Mouse (Mus musculus) neural tube, embryonic 12.5 days (tissue): ENCODE results near the gene Igdcc3. TPM values are rescaled to one million over a fixed set of nuclear protein-coding genes. Genes with fewer than 3 reads are reported as not detected.

Experiments
- ATAC-seq: fragments of 200-750 bp; cut with Nextera tagmentation; 2 replicates; pipeline ENCODE4 v1.8.0; 2017; ENCODE audit warnings: low read depth, mild to moderate bottlenecking, moderate TSS enrichment, moderate library complexity; ENCODE audit not compliant: low FRiP score
- H3K27ac ChIP-seq: fragments of 300-500 bp; sonication (generic); 2 replicates; pipeline ENCODE4 v1.5.1; 2016
- H3K27me3 ChIP-seq: fragments of 300-500 bp; sonication (generic); replicated peaks from 2 replicates; pipeline ENCODE4 v1.6.1; 2016; ENCODE audit warnings: mild to moderate bottlenecking
- H3K36me3 ChIP-seq: fragments of 300-500 bp; sonication (generic); 2 replicates; pipeline ENCODE4 v1.6.1; 2016; ENCODE audit warnings: mild to moderate bottlenecking
- H3K4me1 ChIP-seq: fragments of 300-500 bp; sonication (generic); 2 replicates; pipeline ENCODE4 v1.6.1; 2016
- H3K4me2 ChIP-seq: fragments of 300-500 bp; sonication (generic); replicated peaks from 2 replicates; pipeline ENCODE4 v1.6.1; 2016; ENCODE audit warnings: mild to moderate bottlenecking
- H3K4me3 ChIP-seq: fragments of 300-500 bp; sonication (generic); 2 replicates; pipeline ENCODE4 v1.5.1; 2016
- H3K9ac ChIP-seq: fragments of 300-500 bp; sonication (generic); 2 replicates; pipeline ENCODE4 v1.6.1; 2016; ENCODE audit warnings: mild to moderate bottlenecking
- H3K9me3 ChIP-seq: fragments of 300-500 bp; sonication (generic); 2 replicates; pipeline ENCODE4 v1.6.1; 2016; ENCODE audit warnings: mild to moderate bottlenecking
- WGBS: fragments of 180-500 bp; shearing (Covaris S2); methylation state at CpG from one replicate; pipeline ENCODE4 v1.1.7; 2016; 5-methylcytosine and 5-hydroxymethylcytosine counted together
- polyA plus RNA-seq: library from polyadenylated mRNA; unstranded; fragments of >200 nt; fragmentation: Nextera tagmentation; extraction: Ambion mirVana; gene quantifications from 2 replicates; pipeline ENCODE4 v1.2.1, GENCODE M21; 2016

Igdcc3 gene
- 32.6 and 36.4 TPM in 2 replicates for polyA plus RNA-seq

DNA sequence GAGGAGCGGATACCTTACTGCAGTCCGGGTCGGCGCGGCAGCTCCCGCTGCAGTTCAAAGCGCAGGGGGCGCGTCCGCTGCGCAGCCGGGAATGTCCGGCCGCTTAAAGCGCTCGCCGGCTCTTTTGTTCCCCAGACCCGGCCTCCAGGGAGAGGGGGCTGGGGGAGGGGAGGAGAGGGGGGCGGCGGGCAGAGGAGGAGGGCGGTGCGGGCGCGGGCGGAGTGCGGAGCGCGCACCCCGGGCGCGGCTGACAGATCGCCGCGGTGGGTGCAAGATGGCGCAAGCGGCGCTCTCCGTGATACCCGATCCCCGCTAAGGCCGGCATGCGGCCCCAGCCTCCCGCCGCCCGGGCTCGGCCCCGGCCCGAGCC, at the start of gene Igdcc3:
Igdcc3 (plus strand) TSS at position 254 of the 370 bp plus-strand sequence.
- H3K4me1 ChIP-seq, result peaks cover 47% of the 10 kb centered on the region
- ATAC-seq, result peak; percentile 86

DNA sequence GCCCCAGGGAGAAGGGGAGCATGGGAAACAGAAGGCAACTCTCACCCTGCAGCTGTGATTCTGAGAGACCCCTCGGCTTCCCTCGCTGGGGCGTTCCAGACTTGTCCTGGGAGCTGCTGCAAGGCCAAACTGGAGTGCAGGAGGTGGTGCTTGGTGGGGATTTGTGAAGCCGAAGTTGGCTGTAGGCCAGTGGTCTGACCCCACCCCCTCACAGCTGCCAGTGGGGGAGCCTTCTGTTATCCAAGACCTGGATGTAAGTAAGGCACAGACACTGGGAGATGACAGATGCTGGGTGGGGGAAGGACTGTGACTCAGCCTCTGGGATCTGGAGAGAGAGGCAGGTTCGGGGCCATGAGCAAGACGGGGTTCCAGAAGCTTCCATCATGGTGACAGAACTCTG, 46.8 kb upstream of the Igdcc3 start:
- H3K4me1 ChIP-seq, result peaks cover 12% of the 10 kb centered on the region; the same call in 1 of the 2 replicates
- 48% methylated on average over 6 of the region's 6 CpGs for WGBS
- H3K4me3 ChIP-seq, result no peak overlapping the region
- no peak for ATAC-seq
- no peak overlapping the region for H3K27ac ChIP-seq
- no peaks in the 10 kb centered on the region for H3K36me3 ChIP-seq
- H3K27me3 ChIP-seq, result no peaks in the 10 kb centered on the region
- no peak overlapping the region for H3K4me2 ChIP-seq
- no peak overlapping the region for H3K9ac ChIP-seq
- no peaks in the 10 kb centered on the region for H3K9me3 ChIP-seq

More for the DNA sequence above, at the start of gene Igdcc3:
- H3K27me3 ChIP-seq, result no peaks in the 10 kb centered on the region
- under 1% methylated on average over 47 of the region's 48 CpGs for WGBS
- H3K9me3 ChIP-seq, result no peaks in the 10 kb centered on the region
- peak within 1 kb of the TSS; percentile 92 for H3K27ac ChIP-seq
- H3K4me2 ChIP-seq, result peak within 1 kb of the TSS; percentile 80
- peak within 1 kb of the TSS; percentile 98 for H3K9ac ChIP-seq
- peaks cover 17% of the 10 kb centered on the region for H3K36me3 ChIP-seq
- peak within 1 kb of the TSS; percentile 95 for H3K4me3 ChIP-seq

DNA sequence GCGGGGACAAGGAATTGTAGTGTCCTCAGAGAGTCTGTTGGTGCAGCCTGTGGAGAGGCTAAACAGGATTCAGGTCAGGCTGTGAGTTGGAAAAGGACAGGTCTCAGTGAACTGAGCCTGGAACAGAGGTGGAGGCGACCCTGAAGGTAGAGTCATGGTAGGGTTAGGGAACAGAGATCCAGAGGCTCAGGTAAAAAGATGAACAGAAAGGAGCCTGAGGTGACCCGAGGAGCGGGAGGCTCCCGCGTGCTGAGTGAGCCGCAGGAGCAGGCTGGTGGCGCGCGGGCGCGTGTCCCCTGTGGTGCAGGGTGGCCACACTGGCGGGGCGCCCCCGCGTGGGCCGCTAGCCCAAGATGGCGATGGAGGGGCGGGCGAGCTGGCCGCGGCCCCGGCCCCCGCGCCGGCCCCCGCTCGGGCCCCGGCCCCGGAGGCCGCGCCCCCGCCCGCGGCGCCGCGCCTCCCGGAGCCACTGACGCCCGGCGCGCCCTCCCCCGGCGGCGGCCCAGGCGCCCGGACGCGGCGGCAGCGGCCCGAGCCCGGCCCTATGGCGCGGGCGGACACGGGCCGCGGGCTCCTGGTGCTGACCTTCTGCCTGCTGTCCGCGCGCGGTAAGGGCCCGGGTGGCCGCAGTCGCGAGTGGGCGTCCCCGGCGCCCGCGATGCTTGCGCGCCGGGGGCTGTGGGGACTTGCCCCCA, 39.9 kb upstream of the Igdcc3 start, which contains the start of gene Igdcc4:
Igdcc4 (plus strand) TSS at position 496 of the 695 bp plus-strand sequence.
- 1% methylated on average over 72 of the region's 76 CpGs for WGBS
- H3K9ac ChIP-seq, result peak within 1 kb of the TSS; percentile 85

DNA sequence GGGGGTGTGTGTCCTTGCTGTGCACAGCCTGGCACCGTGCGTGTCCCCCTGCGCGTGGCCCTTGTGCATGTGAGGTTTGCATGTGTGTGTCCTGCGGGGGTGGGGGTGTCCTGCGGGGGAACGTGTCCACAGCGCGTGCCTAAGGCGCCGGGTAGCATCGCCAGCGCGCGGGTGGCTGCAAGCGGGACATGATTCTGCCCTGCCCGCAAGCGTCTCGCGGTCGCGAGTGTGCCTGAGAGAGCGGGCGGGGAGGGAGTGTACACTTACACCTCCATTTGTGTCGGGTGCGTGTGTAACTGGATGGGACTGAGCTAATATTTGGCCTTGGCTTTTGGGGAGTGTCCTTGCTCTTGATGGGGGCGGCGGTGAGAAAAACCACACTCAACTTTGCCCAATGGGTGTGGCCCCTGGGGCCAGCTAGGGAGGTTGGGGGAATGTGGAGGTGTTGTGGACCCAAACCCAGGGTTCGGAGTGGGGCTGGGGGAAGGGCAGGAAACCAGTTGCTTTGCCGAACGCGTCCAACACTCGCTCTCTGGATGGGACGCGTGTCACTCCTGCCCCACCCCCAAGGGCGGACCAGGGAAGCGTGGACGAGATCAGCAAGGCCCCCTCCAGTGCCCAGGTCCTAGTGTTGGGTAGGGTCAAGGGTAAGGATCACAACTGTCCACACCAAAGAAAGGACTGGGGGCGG, 39.2 kb upstream of the Igdcc3 start:
- no peaks in the 10 kb centered on the region for H3K36me3 ChIP-seq
- peak overlapping the region; percentile 85 for H3K9ac ChIP-seq
- H3K27ac ChIP-seq, result peak overlapping the region; percentile 26; the same call in 1 of the 2 replicates
- peaks cover 25% of the 10 kb centered on the region for H3K4me1 ChIP-seq
- 0 out of 2 replicates have a peak, but pooled peaks cover 4% of the 10 kb centered on the region for H3K27me3 ChIP-seq
- H3K4me2 ChIP-seq, result peak overlapping the region; percentile 100
- H3K9me3 ChIP-seq, result 0 out of 2 replicates have a peak, but pooled peaks cover 7% of the 10 kb centered on the region
- peak overlapping the region; percentile 78 for H3K4me3 ChIP-seq
- ATAC-seq, result peak; percentile 77
- under 1% methylated on average over 39 of the region's 39 CpGs for WGBS

More for the DNA sequence above, 39.9 kb upstream of the Igdcc3 start, which contains the start of gene Igdcc4:
- no peak for ATAC-seq
- Histone ChIP-seq H3K27ac (peak within 1 kb of the TSS; percentile 26; the same call in 1 of the 2 replicates), H3K36me3 (no peaks in the 10 kb centered on the region), H3K4me3 (peak within 1 kb of the TSS; percentile 78), H3K27me3 (0 out of 2 replicates have a peak, but pooled peaks cover 4% of the 10 kb centered on the region), H3K4me2 (peak within 1 kb of the TSS; percentile 100), H3K9me3 (0 out of 2 replicates have a peak, but pooled peaks cover 7% of the 10 kb centered on the region), H3K4me1 (peaks cover 24% of the 10 kb centered on the region)

DNA sequence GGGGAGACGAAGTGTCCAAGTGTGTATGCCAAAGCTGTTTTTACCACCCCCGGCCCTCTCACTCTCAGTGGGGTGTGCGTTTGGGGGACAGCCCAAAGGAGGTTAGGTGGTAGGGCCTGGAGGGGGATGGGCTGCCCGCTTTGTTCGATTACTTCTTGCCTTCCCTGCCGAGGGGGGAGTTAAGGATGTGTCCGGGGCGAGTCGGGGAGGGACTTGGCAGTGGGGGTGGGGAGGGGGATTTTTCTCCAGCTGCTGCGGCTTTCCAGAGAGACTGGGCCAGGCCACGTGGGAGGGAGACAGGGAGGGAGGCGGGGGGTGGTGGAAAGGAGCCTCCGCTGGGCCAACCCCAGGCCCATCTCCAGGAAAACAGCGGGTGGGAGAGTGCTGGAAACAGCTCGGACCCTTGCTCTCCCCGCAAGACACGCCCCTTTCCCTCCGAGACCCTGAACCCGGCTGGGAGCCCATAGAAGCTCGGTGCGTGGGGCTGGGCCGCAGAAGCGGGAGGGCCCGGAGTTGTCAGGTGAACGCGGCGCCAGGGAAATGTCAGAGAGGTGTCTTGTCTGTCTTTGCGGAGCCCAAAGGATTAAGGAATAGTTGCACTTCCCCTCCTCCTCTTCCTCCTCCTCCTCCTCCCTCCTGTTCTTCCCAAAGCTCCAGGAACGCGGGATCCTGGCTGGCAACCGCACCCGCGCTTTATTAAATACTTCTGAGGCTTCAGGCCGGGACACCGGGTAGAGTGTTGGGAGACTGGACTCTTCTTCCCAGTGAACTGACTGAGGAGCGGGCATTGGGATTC, 38.4 kb upstream of the Igdcc3 start:
- 0 out of 2 replicates have a peak, but pooled peaks cover 4% of the 10 kb centered on the region for H3K27me3 ChIP-seq
- ATAC-seq, result peak; percentile 85
- H3K4me2 ChIP-seq, result peak overlapping the region; percentile 100
- peak overlapping the region; percentile 55 for H3K27ac ChIP-seq
- H3K4me3 ChIP-seq, result peak overlapping the region; percentile 78
- H3K9ac ChIP-seq, result peak overlapping the region; percentile 85
- peaks cover 28% of the 10 kb centered on the region for H3K4me1 ChIP-seq
- WGBS, result 2% methylated on average over 36 of the region's 36 CpGs
- H3K9me3 ChIP-seq, result 0 out of 2 replicates have a peak, but pooled peaks cover 7% of the 10 kb centered on the region
- no peaks in the 10 kb centered on the region for H3K36me3 ChIP-seq

DNA sequence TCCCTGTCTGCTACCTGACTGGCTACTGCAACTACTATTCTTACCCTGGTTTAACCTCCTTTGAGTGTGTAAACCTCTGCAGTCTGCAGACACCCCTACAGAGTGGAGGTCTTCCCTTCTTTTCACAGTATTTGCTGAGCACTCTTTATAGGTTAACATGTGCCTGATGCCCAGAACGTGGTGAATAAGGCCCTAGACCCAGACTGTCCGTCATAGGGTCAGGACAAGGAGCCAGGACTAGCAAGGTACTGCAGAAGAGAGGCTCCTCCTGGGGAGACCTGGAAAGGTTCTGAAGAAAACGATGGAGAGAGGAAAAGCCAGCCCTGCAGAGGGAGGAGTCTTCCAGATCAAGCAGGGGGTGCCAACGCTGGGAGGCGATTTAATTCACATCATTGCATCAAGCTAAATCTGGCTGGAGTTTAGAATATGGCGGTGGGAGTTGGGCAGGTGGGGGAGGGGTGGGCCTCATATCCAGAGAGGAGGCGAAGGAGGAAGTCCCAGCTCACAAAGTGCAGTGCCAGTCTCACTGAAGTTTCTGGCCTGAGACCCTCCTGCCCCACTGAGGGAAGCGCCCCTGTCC, 37.7 kb upstream of the Igdcc3 start:
- WGBS, result 31% methylated on average over 8 of the region's 8 CpGs
- Histone ChIP-seq H3K27me3 (0 out of 2 replicates have a peak, but pooled peaks cover 4% of the 10 kb centered on the region), H3K36me3 (no peaks in the 10 kb centered on the region), H3K4me3 (peak overlapping the region; percentile 78), H3K9me3 (0 out of 2 replicates have a peak, but pooled peaks cover 7% of the 10 kb centered on the region), H3K27ac (peak overlapping the region; percentile 55), H3K4me2 (peak overlapping the region; percentile 100), H3K4me1 (peaks cover 28% of the 10 kb centered on the region), H3K9ac (peak overlapping the region; percentile 85; the same call in 1 of the 2 replicates)
- ATAC-seq, result no peak

DNA sequence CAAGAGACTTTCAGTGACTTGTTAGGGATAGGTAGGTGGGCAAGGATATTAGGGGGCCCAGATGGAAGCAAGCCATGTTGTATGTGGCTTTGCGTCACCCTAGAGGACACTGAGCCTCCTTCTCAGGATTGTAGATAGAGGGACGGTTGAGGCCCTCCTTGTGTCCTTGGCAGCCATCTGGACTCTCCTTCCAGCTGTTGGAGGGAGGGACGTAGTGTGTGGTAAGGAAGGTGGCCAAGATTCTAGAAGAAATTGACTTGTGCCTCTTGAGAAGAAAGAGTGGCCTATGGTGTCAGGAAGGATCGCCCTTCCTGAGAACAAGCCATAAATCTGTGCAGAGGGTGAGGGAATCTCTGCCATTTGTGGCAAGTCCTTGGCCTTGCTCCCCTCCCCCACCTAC, 34.2 kb upstream of the Igdcc3 start:
- Histone ChIP-seq H3K4me3 (no peak overlapping the region), H3K9ac (no peak overlapping the region), H3K9me3 (no peaks in the 10 kb centered on the region), H3K36me3 (no peaks in the 10 kb centered on the region), H3K27ac (no peak overlapping the region), H3K4me1 (peaks cover 42% of the 10 kb centered on the region), H3K27me3 (0 out of 2 replicates have a peak, but pooled peaks cover 4% of the 10 kb centered on the region), H3K4me2 (no peak overlapping the region)
- ATAC-seq, result no peak
- 82% methylated on average over 4 of the region's 4 CpGs for WGBS

DNA sequence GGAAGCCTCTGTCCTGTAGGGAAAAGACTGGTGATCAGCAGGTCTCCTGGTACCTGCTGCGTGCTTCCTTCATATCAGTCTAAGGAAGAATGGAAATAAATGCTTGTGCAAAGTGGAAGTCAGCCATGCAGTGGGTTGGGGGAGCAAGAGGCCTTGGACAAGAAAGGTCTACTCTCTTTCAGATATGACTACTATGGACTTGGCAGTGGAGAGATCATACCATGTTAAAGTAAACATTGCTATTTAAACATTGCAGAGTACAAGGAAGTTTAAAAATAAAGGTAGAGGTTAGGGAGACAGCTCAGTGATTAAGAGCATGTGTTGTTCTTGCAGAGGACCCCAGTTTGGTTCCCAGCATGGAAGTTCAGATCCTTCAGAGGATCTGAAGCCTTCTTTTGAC, 33.1 kb upstream of the Igdcc3 start:
- H3K4me1 ChIP-seq, result peaks cover 31% of the 10 kb centered on the region
- WGBS, result 81% methylated on average over 1 of the region's 1 CpGs

DNA sequence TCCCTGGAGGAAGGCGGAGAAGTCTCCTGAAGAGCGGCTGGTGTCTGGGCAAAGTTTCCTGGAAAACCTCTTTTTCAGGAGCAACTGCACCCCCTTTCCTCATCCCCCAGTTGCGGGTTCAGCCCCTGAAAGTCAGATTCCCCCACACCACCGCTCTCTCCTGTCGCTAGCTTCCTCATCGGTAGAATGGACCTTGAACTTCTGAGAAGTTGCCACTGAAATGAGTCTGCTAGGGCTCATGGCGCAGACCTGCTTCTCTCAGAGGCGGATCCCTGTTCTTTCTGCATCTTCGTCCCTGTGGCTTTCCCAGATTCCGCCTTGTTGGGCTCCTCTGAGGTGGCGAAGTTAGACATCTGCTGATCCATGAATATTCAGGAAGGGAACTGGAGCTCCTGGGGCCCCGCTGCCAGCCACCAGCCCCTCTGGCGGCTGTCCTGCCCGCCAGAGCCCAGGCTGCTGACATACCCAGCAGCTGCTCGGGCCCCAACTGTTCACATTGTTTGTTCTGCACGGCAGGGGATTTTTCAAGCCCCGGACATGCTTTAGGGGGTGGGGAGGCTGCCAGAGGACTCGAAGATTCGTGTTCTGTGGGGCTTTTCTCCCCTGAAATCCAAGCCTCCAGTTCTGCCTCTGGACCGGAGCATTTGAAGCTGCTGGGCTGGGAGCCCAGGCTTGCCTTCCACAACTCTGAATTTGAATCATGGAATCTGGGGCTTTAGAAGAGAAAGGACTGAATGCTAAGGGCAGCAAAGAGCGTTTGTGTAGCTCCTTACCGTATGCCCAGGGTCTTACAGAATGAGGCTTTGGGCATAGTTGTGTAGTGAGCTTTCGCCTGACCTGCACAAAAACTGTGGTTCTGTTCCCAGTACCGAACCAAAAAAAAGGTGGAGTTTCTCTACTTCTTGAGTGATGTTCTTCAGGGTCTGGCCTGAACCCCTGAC, 31.6 kb upstream of the Igdcc3 start:
- Histone ChIP-seq H3K4me1 (peaks cover 22% of the 10 kb centered on the region), H3K27ac (peak overlapping the region; percentile 75), H3K36me3 (peaks cover 2% of the 10 kb centered on the region; the same call in 1 of the 2 replicates), H3K4me3 (peak overlapping the region; percentile 18; the same call in 1 of the 2 replicates), H3K9ac (0 out of 2 replicates have a peak overlapping the region, but pooled peaks have one; percentile 33), H3K9me3 (no peaks in the 10 kb centered on the region), H3K4me2 (peak overlapping the region; percentile 50), H3K27me3 (no peaks in the 10 kb centered on the region)
- ATAC-seq, result peak; percentile 93
- WGBS, result 7% methylated on average over 24 of the region's 24 CpGs

More for the DNA sequence above, 33.1 kb upstream of the Igdcc3 start:
- Histone ChIP-seq H3K9ac (no peak overlapping the region), H3K27ac (no peak overlapping the region), H3K4me3 (no peak overlapping the region), H3K9me3 (no peaks in the 10 kb centered on the region), H3K36me3 (no peaks in the 10 kb centered on the region), H3K27me3 (0 out of 2 replicates have a peak, but pooled peaks cover 4% of the 10 kb centered on the region), H3K4me2 (no peak overlapping the region)
- ATAC-seq, result no peak

DNA sequence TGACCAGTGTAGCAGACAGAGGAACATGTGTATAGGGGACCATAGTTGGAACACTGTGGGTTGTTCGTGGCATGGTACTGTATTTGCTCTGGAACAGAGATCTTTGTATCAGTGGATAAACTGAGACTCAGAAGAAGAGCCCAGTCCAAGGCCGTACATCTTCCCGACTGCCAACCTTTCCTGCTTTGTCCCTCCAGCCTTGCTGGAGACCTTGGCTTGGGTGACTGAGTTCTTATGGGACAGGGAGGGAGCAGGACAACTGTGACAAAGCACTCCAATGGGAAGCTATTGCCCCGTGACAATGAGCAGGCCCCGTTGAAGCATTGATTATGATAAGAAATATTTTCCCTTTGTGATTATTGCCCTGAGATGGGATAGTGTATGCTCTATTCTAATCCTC, 29.3 kb upstream of the Igdcc3 start:
- H3K9me3 ChIP-seq, result no peaks in the 10 kb centered on the region
- no peak overlapping the region for H3K9ac ChIP-seq
- peaks cover 22% of the 10 kb centered on the region for H3K4me1 ChIP-seq
- H3K4me2 ChIP-seq, result no peak overlapping the region
- H3K27ac ChIP-seq, result no peak overlapping the region
- H3K4me3 ChIP-seq, result no peak overlapping the region
- no peaks in the 10 kb centered on the region for H3K27me3 ChIP-seq
- peaks cover 5% of the 10 kb centered on the region; the same call in 1 of the 2 replicates for H3K36me3 ChIP-seq
- 88% methylated on average over 5 of the region's 5 CpGs for WGBS
- ATAC-seq, result no peak
